Mouse (Mus musculus) retina, postnatal 1 day (tissue): ENCODE results near the gene Ddit4.
A peak's percentile ranks its signal among the peaks of the same experiment; 100 is the strongest.
"Not testable (repeated sequence)": the region's sequence is repeated elsewhere in the genome, so short reads cannot be mapped to it uniquely, and the experiment has no call there.

Source experiments
- DNase-seq: peaks from one replicate; pipeline ENCODE4 v3.0.0-alpha.2; 2012

The Ddit4 gene

GRCm38 (mm10) chr10:59951211-59952151, at the start of gene Ddit4:
Ddit4 (minus strand) TSS chr10:59951834.
- DNase-seq: peak; percentile 99

GRCm38 (mm10) chr10:59999057-59999456, 47.4 kb upstream of the Ddit4 start:
- no peak for DNase-seq

- peak; percentile 87 for DNase-seq
Observed at GRCm38 (mm10) chr10:59997591-59997990, 46.0 kb upstream of the Ddit4 start.

- DNase-seq: no peak
Observed at GRCm38 (mm10) chr10:59995889-59996288, 44.3 kb upstream of the Ddit4 start.

GRCm38 (mm10) chr10:59993813-59994212, 42.2 kb upstream of the Ddit4 start:
- DNase-seq: not testable (repeated sequence)

GRCm38 (mm10) chr10:59992024-59992423, 40.4 kb upstream of the Ddit4 start:
- no peak for DNase-seq

- no peak for DNase-seq
Observed at GRCm38 (mm10) chr10:59991262-59991880, 39.7 kb upstream of the Ddit4 start.

- no peak for DNase-seq
Observed at GRCm38 (mm10) chr10:59990393-59990792, 38.8 kb upstream of the Ddit4 start.

GRCm38 (mm10) chr10:59988036-59988435, 36.4 kb upstream of the Ddit4 start:
- DNase-seq: no peak

- no peak for DNase-seq
Observed at GRCm38 (mm10) chr10:59982379-59982873, 30.8 kb upstream of the Ddit4 start.

- DNase-seq: no peak
Observed at GRCm38 (mm10) chr10:59981792-59982191, 30.2 kb upstream of the Ddit4 start.

GRCm38 (mm10) chr10:59981336-59981735, 29.7 kb upstream of the Ddit4 start:
- DNase-seq: no peak

- no peak for DNase-seq
Observed at GRCm38 (mm10) chr10:59980815-59981244, 29.2 kb upstream of the Ddit4 start.

GRCm38 (mm10) chr10:59978873-59979743, 27.5 kb upstream of the Ddit4 start:
- DNase-seq: peak; percentile 67

GRCm38 (mm10) chr10:59978401-59978800, 26.8 kb upstream of the Ddit4 start:
- no peak for DNase-seq

- DNase-seq: no peak
Observed at GRCm38 (mm10) chr10:59977715-59978343, 26.2 kb upstream of the Ddit4 start.

GRCm38 (mm10) chr10:59977141-59977540, 25.5 kb upstream of the Ddit4 start:
- no peak for DNase-seq

GRCm38 (mm10) chr10:59974786-59975185, 23.2 kb upstream of the Ddit4 start:
- no peak for DNase-seq

- DNase-seq: peak; percentile 50
Observed at GRCm38 (mm10) chr10:59974191-59974664, 22.6 kb upstream of the Ddit4 start.

GRCm38 (mm10) chr10:59973400-59973799, 21.8 kb upstream of the Ddit4 start:
- no peak for DNase-seq

- DNase-seq: no peak
Observed at GRCm38 (mm10) chr10:59972999-59973398, 21.4 kb upstream of the Ddit4 start.

- peak; percentile 46 for DNase-seq
Observed at GRCm38 (mm10) chr10:59972534-59972933, 20.9 kb upstream of the Ddit4 start.
